Mouse (Mus musculus): ENCODE measurements at regions not wholly inside any gene's neighbourhood (a gene's known extent, or its start where the extent isn't known, plus 50 kb on each side); places are given as distances from the start of the nearest gene placed in this dataset.

DNA sequence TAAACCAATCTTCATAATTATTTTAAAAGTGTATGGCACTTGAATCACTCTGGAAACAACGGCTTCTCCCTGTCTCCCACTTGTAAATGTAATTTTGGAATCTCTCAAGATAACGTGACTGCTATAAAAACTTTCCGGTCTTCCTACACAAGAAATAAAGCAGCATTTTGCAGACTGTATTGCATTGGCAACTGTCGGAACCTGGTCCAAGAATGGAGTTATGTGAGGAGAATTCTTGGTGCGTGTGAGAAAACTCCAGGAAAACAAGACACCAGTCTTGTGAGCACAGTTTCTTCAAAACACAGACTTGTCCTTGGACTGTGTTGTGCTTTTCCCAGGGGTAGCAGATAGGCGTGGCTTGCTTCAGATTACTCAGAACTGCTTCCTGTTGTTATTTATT is 83.8 kb upstream of the Nr5a2 start:
- DNase-seq (ENCODE audit: extremely low read depth, insufficient read length, low spot score) = no peak

DNA sequence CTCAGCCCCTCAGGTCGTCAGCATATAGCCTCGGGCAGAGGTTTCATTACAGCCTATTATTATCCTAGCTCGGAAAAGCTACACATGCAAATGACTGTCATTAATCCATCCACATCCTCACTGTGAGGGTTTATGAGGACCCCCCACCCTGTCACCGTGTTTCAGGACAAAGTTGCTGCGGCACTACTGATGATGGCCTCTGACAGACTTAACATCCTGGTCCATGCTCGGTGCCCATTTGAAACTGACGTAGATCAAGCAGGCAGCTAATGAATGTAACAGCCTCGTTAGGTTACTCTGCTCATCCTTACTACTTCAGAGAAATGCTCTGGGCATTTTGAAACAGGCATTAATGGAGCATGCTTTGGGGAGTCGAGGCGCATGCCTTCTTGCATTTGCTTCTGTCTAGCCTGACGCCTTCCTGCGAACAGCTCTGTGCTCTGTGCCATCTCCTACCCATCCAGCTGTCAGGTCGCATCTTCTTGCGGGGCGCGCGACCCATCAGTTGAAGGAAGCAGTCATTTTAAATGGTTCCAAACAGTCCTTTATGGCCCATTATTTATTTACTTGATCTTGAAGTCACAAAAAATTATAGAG is 82.3 kb upstream of the Nr5a2 start:
- DNase-seq (ENCODE audit: extremely low read depth, insufficient read length, low spot score) = no peak

DNA sequence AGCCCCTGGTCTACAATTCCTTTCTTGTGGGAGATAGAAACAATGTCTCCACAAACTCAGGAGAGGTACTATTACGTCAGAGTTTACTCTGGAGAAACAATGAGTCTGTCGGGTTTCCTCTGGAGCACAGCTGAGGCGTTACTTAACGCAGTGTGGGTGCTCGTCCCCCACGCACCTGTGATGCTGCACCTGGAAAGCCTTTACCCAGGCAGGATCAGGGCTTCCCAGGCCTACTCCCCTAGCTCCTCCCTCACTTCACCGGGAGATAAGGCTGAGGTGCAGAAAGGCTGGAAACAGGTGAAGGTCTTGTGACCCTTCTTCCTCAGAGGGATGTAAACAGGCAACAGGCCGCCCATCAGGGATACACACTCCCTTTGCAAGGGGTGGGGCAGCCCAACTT is 80.7 kb upstream of the Nr5a2 start:
- DNase-seq (ENCODE audit: extremely low read depth, insufficient read length, low spot score) = no peak

DNA sequence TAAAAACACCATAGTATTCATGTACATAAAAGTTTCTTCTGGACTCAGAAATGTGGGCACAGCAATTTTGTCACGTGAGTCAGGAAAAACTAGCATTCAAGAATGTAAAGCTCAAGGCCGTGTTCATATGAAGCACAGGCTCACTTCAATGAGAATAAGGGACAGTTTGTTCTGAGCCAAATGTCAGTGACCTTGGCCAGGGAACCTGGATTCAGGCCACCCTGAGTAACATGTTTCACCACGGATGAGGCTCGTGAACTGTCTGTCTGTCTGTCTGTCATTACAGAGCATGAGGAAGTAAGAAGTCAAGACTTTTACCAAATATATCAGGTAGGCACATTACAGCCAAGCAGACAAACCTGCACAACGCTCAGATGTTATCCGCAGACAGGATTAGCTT is 74.3 kb upstream of the Nr5a2 start:
- DNase-seq (ENCODE audit: extremely low read depth, insufficient read length, low spot score) = no peak

DNA sequence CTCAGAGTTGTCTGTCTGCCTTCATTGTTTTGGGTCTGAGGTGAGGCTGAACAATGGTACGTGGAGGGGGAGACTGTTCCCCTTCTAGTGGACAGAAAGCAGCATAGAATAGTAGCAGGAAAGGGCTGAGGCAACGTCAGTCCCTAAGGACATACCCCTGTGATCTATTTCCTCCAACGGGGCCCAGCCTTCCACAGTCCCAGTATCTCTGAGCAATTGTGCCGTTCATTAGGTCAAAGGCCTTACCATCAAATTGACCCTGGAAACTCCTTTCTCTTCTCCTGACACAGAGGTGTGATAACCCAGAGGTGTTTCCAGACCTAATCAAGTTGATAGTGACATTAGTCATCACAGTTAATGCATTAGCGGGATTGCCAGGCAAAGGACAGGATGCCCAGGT is 73.4 kb upstream of the Nr5a2 start:
- no peak for DNase-seq (ENCODE audit: extremely low read depth, insufficient read length, low spot score)

DNA sequence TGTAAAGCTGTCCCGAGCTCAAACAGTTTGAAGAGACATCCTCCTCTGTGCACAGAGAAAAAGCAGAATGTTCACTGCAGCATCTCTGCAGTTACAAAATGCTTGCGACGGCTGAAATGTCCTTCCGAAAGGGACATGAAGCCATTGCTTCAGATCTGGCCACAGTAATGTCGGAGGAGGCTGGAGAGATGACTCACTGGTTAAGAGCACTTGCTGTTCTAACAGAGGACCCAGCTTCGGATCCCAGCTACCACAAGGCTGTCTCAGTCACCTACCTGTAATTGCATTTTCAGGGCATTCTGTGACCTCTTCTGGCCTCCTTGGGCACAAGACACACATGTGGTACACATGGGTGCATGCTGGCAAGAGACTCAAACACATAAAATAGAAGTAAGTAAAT is 63.5 kb upstream of the Nr5a2 start:
- DNase-seq (ENCODE audit: extremely low read depth, insufficient read length, low spot score) = no peak

DNA sequence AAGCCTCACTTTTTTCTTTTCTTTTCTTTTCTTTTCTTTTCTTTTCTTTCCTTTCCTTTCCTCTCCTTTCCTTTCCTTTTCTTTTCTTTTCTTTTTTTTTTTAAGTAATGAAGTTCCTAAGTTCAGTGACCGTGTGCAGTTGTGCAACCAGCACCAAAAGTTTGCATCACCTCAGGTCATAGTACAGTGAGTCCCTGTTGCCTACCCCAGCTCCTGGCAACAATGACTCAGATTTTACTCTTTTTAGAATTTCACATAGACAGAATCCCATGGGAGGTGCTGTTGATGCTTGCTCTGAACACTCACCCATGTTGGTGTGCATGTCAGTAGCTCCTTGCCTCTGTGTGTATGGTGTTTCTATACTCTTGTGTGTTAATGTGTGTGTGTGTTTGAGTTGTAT is 60.3 kb upstream of the Nr5a2 start:
- DNase-seq (ENCODE audit: extremely low read depth, insufficient read length, low spot score) = no peak

DNA sequence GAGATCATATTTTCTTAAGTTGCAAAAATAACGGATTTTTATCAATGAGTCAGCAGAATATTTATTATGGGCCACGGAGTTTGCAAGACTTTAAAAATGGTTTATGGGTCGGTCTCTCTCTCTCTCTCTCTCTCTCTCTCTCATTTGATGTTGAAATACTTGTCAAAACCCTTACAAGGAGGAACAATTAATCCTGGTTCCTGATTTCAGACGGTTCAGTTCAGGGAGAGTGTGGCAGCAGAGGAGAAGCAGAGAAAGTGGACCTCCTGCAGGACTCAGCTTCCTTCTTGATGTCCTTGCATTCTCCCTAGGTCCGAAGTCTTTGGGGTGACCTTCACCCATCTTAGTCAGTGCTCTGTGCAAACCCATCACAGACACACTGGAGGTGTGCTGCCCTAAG is 57.4 kb upstream of the Nr5a2 start:
- DNase-seq (ENCODE audit: extremely low read depth, insufficient read length, low spot score) = no peak

DNA sequence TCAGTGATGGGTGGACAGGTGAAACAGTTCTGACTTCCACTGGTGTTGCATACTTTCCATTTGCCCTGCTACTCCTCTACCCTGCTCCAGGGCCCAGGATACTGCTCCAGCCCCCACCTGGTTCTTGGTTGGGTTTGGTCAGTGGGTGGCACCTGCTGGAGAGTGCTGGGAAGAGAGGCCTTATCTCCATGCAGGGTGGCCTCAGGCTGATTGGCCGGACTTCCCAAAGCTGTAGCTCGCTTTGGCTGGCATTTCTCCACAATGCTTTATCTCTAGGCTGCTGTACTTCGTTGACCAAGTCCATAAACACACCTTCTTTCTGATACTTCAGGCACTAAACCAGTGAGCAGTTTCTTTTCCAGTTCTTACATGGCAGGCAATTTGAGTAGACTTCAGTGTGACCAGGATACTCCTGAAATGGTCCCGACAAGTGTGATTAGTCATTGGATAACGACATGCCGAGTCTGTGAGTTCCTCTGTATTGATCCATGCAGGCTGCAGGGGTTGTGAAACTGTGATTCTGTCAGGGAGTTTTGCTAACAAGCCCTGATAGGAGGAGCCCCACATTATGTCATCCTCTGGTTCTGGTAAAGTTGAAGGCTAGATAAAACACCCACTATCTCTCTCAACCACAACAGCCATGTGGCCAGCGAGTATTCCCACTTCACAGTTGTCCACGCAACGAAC is 50.1 kb upstream of the Nr5a2 start:
- no peak for DNase-seq (ENCODE audit: extremely low read depth, insufficient read length, low spot score)

Measured in 3134 (cell line).